In the genomic region with DNA sequence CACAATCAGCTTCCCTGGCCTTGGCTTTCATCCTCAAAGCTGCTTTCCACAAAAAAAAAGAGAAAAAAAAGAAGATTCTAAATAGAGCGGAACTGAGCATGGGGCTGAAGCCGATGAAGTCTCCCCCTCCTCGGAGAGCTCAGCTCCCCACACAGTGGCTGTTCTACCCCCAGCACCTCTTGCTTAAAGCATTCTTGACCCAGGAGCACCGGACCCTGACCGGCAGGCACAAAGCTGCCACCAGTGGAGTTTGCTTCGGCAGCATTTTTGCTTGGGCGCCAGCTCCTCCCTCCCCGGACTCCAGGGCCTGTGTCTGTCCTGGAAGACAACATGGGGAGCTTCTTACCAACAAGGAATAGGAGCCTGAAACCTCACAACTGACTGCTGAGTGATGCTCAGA, we compare ENCODE assay signal across 22 mouse cellular contexts.
A peak's percentile ranks its signal among the peaks of the same experiment; 100 is the strongest.
DNase-seq lines count a peak whose midpoint lies in the region; ATAC-seq and TF ChIP-seq lines count a peak whose summit lies in the region.
"Had no signal": no experiment of that assay in that cellular context is flagged by ENCODE, and none has a peak within 500 bp of the region (broad histone marks: within the 10 kb centered on the region; RNA-seq: fewer than 3 reads in every experiment).

No protein-coding gene starts in this region.

- H3K9me3 ChIP-seq in hindbrain, postnatal 0 days (ENCODE audit: low read length): no peaks in the 10 kb centered on the region
- H3K9me3 ChIP-seq in hindbrain, embryonic 14.5 days (ENCODE audit: control insufficient read depth, low read length): no peaks in the 10 kb centered on the region
- H3K9me3 ChIP-seq: embryonic facial prominence, embryonic 15.5 days; hindbrain, embryonic 12.5 days; intestine, embryonic 15.5 days; stomach, embryonic 15.5 days had no signal

- peaks cover 3% of the 10 kb centered on the region; the same call in 1 of the 2 replicates for H3K4me1 ChIP-seq in hindbrain, postnatal 0 days (ENCODE audit: insufficient read depth, low read length)
- H3K4me1 ChIP-seq in hindbrain, embryonic 14.5 days (replicated peaks; ENCODE audit: control insufficient read depth, insufficient read depth, low read length): no peaks in the 10 kb centered on the region
- H3K4me1 ChIP-seq: embryonic facial prominence, embryonic 15.5 days; intestine, embryonic 15.5 days had no signal

- peak; percentile 16 for DNase-seq in hindbrain, postnatal 0 days (ENCODE audit: low spot score)
- no peak for DNase-seq in hindbrain, embryonic 14.5 days (ENCODE audit: low spot score)
- peak; percentile 59 for DNase-seq in Patski (ENCODE audit: low read depth, low spot score)
- peak; percentile 78 for DNase-seq in kidney, adult 9 months
- DNase-seq in kidney, postnatal 36 days: peak; percentile 75 to 79
- no peak for DNase-seq in embryo, embryonic 11 days
- DNase-seq in B cell, adult 2 months: no peak
- no peak for DNase-seq in adipocyte (ENCODE audit: low spot score)
- DNase-seq: adrenal gland, adult 2 months; cerebellum, adult 11 months; cerebellum, postnatal 10 days; gastrocnemius, adult 2 months; heart, postnatal 10 days; liver; right cerebral cortex, postnatal 14 days; thymus, adult 2 months had no signal

- CTCF ChIA-PET in Patski (lab: Charles Lee): interaction anchor here (0.7 to 1.3 kb wide), 2 partner anchors 30 to 140 kb away, joined by 3 to 5 read pairs; no protein-coding TSS in a partner anchor

- H3K4me2 ChIP-seq in hindbrain, postnatal 0 days (ENCODE audit: low read depth, low read length): no peak overlapping the region
- H3K4me2 ChIP-seq in hindbrain, embryonic 14.5 days (replicated peaks): no peak overlapping the region
- H3K4me2 ChIP-seq: embryonic facial prominence, embryonic 15.5 days; heart, embryonic 11.5 days; hindbrain, embryonic 12.5 days; intestine, embryonic 15.5 days; stomach, embryonic 15.5 days had no signal

- H3K36me3 ChIP-seq in hindbrain, postnatal 0 days (ENCODE audit: insufficient read depth, low read length): no peaks in the 10 kb centered on the region
- no peaks in the 10 kb centered on the region for H3K36me3 ChIP-seq in hindbrain, embryonic 14.5 days (replicated peaks; ENCODE audit: control insufficient read depth, insufficient read depth)
- H3K36me3 ChIP-seq: embryonic facial prominence, embryonic 15.5 days; hindbrain, embryonic 12.5 days; intestine, embryonic 15.5 days; stomach, embryonic 15.5 days had no signal

- peak overlapping the region; percentile 1; the same call in 1 of the 2 replicates for H3K27ac ChIP-seq in hindbrain, postnatal 0 days
- H3K27ac ChIP-seq in hindbrain, embryonic 14.5 days: no peak overlapping the region
- H3K27ac ChIP-seq: embryonic facial prominence, embryonic 15.5 days; gastrocnemius, adult 2 months; hindbrain, embryonic 12.5 days; intestine, embryonic 15.5 days; stomach, embryonic 15.5 days had no signal

- 37% methylated on average over 8 of the region's 8 CpGs for WGBS in hindbrain, postnatal 0 days
- 43% methylated on average over 8 of the region's 8 CpGs for WGBS in hindbrain, embryonic 14.5 days

- POLR2A ChIA-PET in Patski (lab: Charles Lee): interaction anchor here (0.5 to 0.9 kb wide), 3 partner anchors 23 to 250 kb away, joined by 3 read pairs; partner anchors contain the start of gene Sox9

- no peak for ATAC-seq in hindbrain, postnatal 0 days
- ATAC-seq in hindbrain, embryonic 14.5 days (ENCODE audit: low FRiP score): no peak
- ATAC-seq in Patski: peak; percentile 76
- ATAC-seq: intestine, embryonic 15.5 days; lung, postnatal 0 days had no signal

- in situ Hi-C loops in Patski (cut with MboI; ENCODE audit: low pct_unique_long_range_greater_than_20kb): no loop called here

- no peak overlapping the region for H3K4me3 ChIP-seq in hindbrain, postnatal 0 days (ENCODE audit: low read length)
- no peak overlapping the region for H3K4me3 ChIP-seq in hindbrain, embryonic 14.5 days (replicated peaks; ENCODE audit: low read length)
- H3K4me3 ChIP-seq: embryonic facial prominence, embryonic 15.5 days; gastrocnemius, adult 2 months; hindbrain, embryonic 12.5 days; intestine, embryonic 15.5 days; stomach, embryonic 15.5 days had no signal

- no peak for TF ChIP-seq CTCF in hindbrain, postnatal 0 days (IDR thresholded peaks at IDR 0.05; ENCODE audit: low read depth)
- no peak for TF ChIP-seq CTCF in Patski (IDR thresholded peaks at IDR 0.05)

- H3K27me3 ChIP-seq in hindbrain, postnatal 0 days (ENCODE audit: insufficient read depth, low read length): no peaks in the 10 kb centered on the region
- no peaks in the 10 kb centered on the region for H3K27me3 ChIP-seq in hindbrain, embryonic 14.5 days (ENCODE audit: control insufficient read depth, insufficient read depth, low read length)
- no peaks in the 10 kb centered on the region for H3K27me3 ChIP-seq in Patski
- H3K27me3 ChIP-seq: embryonic facial prominence, embryonic 15.5 days; intestine, embryonic 15.5 days; stomach, embryonic 15.5 days had no signal

- no peak overlapping the region for H3K9ac ChIP-seq in hindbrain, postnatal 0 days (replicated peaks; ENCODE audit: low read length)
- H3K9ac ChIP-seq in hindbrain, embryonic 14.5 days: no peak overlapping the region
- H3K9ac ChIP-seq: embryonic facial prominence, embryonic 15.5 days; hindbrain, embryonic 12.5 days; intestine, embryonic 15.5 days; stomach, embryonic 15.5 days had no signal

Comparison
In these comparisons a context has a peak if more than half of its experiments do, and no peak if none do; other contexts are left out.
1. DNase-seq: peak in hindbrain, postnatal 0 days (single experiment), Patski (single experiment), kidney, adult 9 months (single experiment) and kidney, postnatal 36 days (2 of 2); none in hindbrain, embryonic 14.5 days (single experiment), embryo, embryonic 11 days (single experiment), B cell, adult 2 months (0 of 2) and adipocyte (single experiment).